Mouse (Mus musculus) lung, embryonic 14.5 days (tissue): ENCODE measurements around the gene Vmp1. TPM values are rescaled to one million over a fixed set of nuclear protein-coding genes. Genes with fewer than 3 reads are reported as not detected.

Experiments
- ATAC-seq: fragments of 200-750 bp; cut with Nextera tagmentation; 2 replicates; pipeline ENCODE4 v1.8.0; 2017; ENCODE audit warnings: mild to moderate bottlenecking, moderate TSS enrichment, moderate library complexity; ENCODE audit not compliant: insufficient read depth
- DNase-seq: peaks from one replicate; pipeline ENCODE4 v3.0.0-alpha.2; 2015
- H3K27ac ChIP-seq: fragments of 300-500 bp; sonication (generic); 2 replicates; pipeline ENCODE4 v1.5.1; 2014; ENCODE audit warnings: low read depth, mild to moderate bottlenecking, moderate library complexity
- H3K27me3 ChIP-seq: fragments of 300-500 bp; sonication (generic); 2 replicates; pipeline ENCODE4 v1.6.1; 2014; ENCODE audit warnings: low read length, control low read depth; ENCODE audit not compliant: insufficient read depth
- H3K36me3 ChIP-seq: fragments of 300-500 bp; sonication (generic); 2 replicates; pipeline ENCODE4 v1.6.1; 2014; ENCODE audit warnings: control low read depth; ENCODE audit not compliant: insufficient read depth
- H3K4me1 ChIP-seq: fragments of 300-500 bp; sonication (generic); 2 replicates; pipeline ENCODE4 v1.6.1; 2014; ENCODE audit warnings: antibody characterized with exemption, control low read depth; ENCODE audit not compliant: insufficient read depth
- H3K4me2 ChIP-seq: fragments of 300-500 bp; sonication (generic); 2 replicates; pipeline ENCODE4 v1.6.1; 2014; ENCODE audit warnings: mild to moderate bottlenecking
- H3K4me3 ChIP-seq: fragments of 300-500 bp; sonication (generic); 2 replicates; pipeline ENCODE4 v1.5.1; 2014; ENCODE audit warnings: low read depth, low read length
- H3K9ac ChIP-seq: fragments of 300-500 bp; sonication (generic); 2 replicates; pipeline ENCODE4 v1.6.1; 2014
- H3K9me3 ChIP-seq: fragments of 300-500 bp; sonication (generic); 2 replicates; pipeline ENCODE4 v1.6.1; 2016; ENCODE audit warnings: low read depth, low read length, control low read depth
- CTCF ChIP-seq: IDR thresholded peaks from 2 replicates; pipeline ENCODE4 v1.5.1; 2016; ENCODE audit warnings: antibody characterized with exemption, low read depth
- WGBS: fragments of 180-500 bp; shearing (Covaris S2); extraction: QIAGEN DNeasy Blood & Tissue Kit; methylation state at CpG from one replicate; pipeline ENCODE4 v1.1.7; 2014; 5-methylcytosine and 5-hydroxymethylcytosine counted together
- polyA plus RNA-seq: library from polyadenylated mRNA; unstranded; fragments of >200 nt; fragmentation: Nextera tagmentation; extraction: Ambion mirVana; gene quantifications from 2 replicates; pipeline ENCODE4 v1.2.1, GENCODE M21; 2014

The Vmp1 gene
- polyA plus RNA-seq, 1 experiment from 2014 or later: 117 TPM

DNA sequence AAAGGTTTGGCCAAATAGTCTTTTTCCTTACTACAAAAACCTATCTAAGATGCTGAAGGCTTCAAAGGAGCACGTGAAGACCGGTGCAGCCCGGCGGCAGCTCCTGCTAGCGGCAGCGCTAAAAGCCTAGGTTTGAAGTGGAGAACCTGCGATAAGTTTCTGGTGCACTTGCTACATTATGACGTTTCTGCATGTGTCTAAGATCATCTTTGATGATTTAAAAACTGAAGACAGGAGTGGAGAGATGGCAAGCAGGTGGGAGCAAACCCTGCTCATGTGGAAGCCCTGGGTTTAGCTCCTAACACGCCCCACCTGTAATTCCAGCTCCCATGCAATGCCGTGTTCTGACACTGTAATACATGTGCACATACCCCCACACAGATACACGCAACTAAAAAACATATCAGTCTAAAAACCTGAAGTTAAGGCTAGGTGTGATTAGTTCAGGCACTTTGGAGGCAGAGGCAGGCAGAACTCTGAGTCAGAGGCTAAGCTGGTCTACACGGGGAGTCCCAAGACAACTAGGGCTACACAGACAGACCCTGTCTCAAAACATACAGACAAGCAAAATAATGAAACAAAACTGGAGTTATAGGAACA lies 101.6 kb downstream of the Vmp1 start:
- WGBS: 74% methylated on average over 12 of the region's 12 CpGs
- peak overlapping the region; percentile 80 for H3K27ac ChIP-seq
- H3K4me3 ChIP-seq: no peak overlapping the region
- H3K27me3 ChIP-seq: no peaks in the 10 kb centered on the region
- H3K4me1 ChIP-seq: peaks cover 24% of the 10 kb centered on the region; the same call in 1 of the 2 replicates
- peak overlapping the region; percentile 44; the same call in 1 of the 2 replicates for H3K4me2 ChIP-seq
- no peak for ATAC-seq
- no peak for TF ChIP-seq CTCF
- no peak overlapping the region for H3K9ac ChIP-seq
- no peaks in the 10 kb centered on the region for H3K9me3 ChIP-seq
- no peaks in the 10 kb centered on the region for H3K36me3 ChIP-seq
- DNase-seq: no peak

DNA sequence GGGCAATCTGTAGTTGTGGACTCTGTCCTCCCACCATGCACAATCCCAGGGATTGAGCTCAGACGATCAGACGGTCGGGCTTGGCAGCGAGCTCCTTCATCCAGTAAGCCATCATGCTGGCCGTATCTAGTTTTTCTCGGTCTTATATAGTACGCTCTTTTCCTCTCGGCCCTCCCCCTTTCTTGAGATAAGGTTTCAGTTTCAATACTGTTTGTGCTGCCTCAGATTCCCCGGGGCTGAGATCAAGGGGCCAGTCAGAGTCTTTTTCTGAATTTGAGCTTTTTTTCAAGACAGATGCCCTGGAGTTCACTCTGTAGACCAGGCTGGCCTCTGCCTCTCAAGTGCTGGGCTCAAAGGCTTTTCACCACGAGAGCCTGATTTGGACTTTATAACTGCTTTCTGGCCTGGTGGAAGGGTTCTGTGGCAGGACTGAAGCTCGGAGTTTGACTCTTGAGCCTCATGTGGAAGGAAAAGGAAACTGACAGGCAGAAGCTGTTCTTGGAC lies 102.3 kb downstream of the Vmp1 start:
- peaks cover 26% of the 10 kb centered on the region; the same call in 1 of the 2 replicates for H3K4me1 ChIP-seq
- WGBS: 25% methylated on average over 11 of the region's 11 CpGs

GRCm38 (mm10) chr11:86580319-86581113 lies 103.1 kb downstream of the Vmp1 start:
- Histone ChIP-seq H3K4me1 (peaks cover 24% of the 10 kb centered on the region; the same call in 1 of the 2 replicates), H3K4me2 (peak overlapping the region; percentile 44; the same call in 1 of the 2 replicates), H3K27me3 (no peaks in the 10 kb centered on the region), H3K4me3 (no peak overlapping the region), H3K27ac (peak overlapping the region; percentile 47; the same call in 1 of the 2 replicates), H3K36me3 (no peaks in the 10 kb centered on the region), H3K9me3 (no peaks in the 10 kb centered on the region), H3K9ac (no peak overlapping the region)
- DNase-seq (no peak), ATAC-seq (no peak; the same call in 1 of the 2 replicates)
- TF ChIP-seq CTCF: no peak
- 75% methylated on average over 9 of the region's 9 CpGs for WGBS

More for the DNA sequence above, 102.3 kb downstream of the Vmp1 start:
- Histone ChIP-seq H3K9me3 (no peaks in the 10 kb centered on the region), H3K9ac (peak overlapping the region; percentile 1; the same call in 1 of the 2 replicates), H3K36me3 (no peaks in the 10 kb centered on the region), H3K27ac (peak overlapping the region; percentile 80), H3K4me3 (no peak overlapping the region), H3K4me2 (peak overlapping the region; percentile 44), H3K27me3 (no peaks in the 10 kb centered on the region)
- ATAC-seq: peak; percentile 43
- peak; percentile 70 for DNase-seq
- no peak for TF ChIP-seq CTCF

DNA sequence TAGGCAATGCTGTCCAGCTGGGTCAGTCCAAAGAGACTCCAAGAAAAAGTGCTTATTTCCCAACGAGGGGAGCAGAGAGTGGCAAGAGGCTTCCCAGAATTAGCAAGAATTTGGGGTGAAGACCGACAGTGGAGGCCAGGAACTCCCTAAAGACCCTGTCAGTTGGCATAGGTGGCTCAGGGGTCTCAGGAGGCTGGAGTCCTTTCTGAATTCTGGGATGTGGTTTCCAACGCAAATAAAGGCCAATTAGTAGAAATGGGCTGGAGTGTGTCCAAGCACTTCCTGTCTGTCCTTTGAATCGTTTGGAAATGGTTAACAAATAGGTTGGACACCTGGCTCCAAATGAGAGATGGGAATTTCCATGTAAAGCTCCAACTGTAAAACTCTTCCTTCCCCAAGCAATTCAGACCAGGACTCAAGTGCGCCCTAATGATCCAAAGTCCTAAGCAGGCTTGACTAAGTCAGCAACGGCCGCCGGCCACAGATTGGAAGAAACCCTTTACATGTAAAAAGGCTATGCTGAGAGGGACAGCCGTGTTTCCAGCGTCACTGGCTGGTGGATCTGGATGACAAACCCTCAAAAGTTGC lies 103.8 kb downstream of the Vmp1 start:
- DNase-seq (peak; percentile 6), ATAC-seq (no peak)
- no peaks in the 10 kb centered on the region for H3K27me3 ChIP-seq
- H3K4me2 ChIP-seq: no peak overlapping the region
- 68% methylated on average over 10 of the region's 10 CpGs for WGBS
- H3K4me1 ChIP-seq: peaks cover 26% of the 10 kb centered on the region; the same call in 1 of the 2 replicates
- H3K27ac ChIP-seq: peak overlapping the region; percentile 47; the same call in 1 of the 2 replicates
- H3K9ac ChIP-seq: no peak overlapping the region
- no peak overlapping the region for H3K4me3 ChIP-seq
- no peak for TF ChIP-seq CTCF
- no peaks in the 10 kb centered on the region for H3K9me3 ChIP-seq
- H3K36me3 ChIP-seq: no peaks in the 10 kb centered on the region

GRCm38 (mm10) chr11:86578809-86579730 lies 104.6 kb downstream of the Vmp1 start:
- 53% methylated on average over 25 of the region's 25 CpGs for WGBS
- Histone ChIP-seq H3K27ac (peak overlapping the region; percentile 40; the same call in 1 of the 2 replicates), H3K9ac (no peak overlapping the region), H3K27me3 (no peaks in the 10 kb centered on the region), H3K4me2 (peak overlapping the region; percentile 0; the same call in 1 of the 2 replicates), H3K4me1 (peaks cover 26% of the 10 kb centered on the region; the same call in 1 of the 2 replicates), H3K36me3 (no peaks in the 10 kb centered on the region), H3K4me3 (no peak overlapping the region), H3K9me3 (no peaks in the 10 kb centered on the region)
- ATAC-seq (no peak), DNase-seq (peak; percentile 43)
- no peak for TF ChIP-seq CTCF
